Comparison of ENCODE assay signal across 7 mouse cellular contexts in the genomic region with DNA sequence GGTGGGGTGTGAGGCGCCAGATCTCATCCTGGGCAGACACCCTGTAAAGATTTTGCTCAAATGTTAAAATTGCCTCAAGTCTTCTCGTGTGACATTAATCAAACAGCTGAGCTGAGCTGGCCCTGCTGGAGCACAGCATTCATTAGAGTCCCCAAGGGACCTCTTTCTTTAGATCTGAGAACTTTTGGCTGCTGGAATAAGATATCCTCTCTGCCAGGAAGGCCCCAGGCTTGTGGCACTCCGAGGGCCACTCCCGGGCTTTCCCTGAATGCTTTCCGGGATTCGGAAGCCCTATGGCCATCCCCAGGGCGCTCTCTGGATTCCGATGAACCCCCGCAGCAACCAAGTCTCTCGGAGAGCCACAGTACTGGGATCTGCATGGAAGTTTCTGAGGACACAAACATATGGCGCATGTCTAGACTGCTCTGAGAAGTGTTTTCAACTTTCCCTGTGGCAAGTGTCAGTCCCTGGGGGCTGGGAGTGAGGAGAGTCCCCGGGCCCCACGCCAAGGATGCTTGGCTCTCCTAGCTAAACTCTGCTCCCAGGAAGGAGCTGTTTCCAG. TPM values are rescaled to one million over a fixed set of nuclear protein-coding genes. Genes with fewer than 3 reads are reported as not detected.
DNase-seq lines count a peak whose midpoint lies in the region; ATAC-seq lines count a peak whose summit lies in the region.

No protein-coding gene starts in this region.

- no peaks in the 10 kb centered on the region for H3K36me3 ChIP-seq in embryonic facial prominence, embryonic 11.5 days (replicated peaks; ENCODE audit: control insufficient read depth, insufficient read depth, low read depth, low read length)
- H3K36me3 ChIP-seq in intestine, embryonic 16.5 days (ENCODE audit: control insufficient read depth, insufficient read depth, low read length): no peaks in the 10 kb centered on the region
- H3K36me3 ChIP-seq in limb, embryonic 15.5 days: no peaks in the 10 kb centered on the region
- no peaks in the 10 kb centered on the region for H3K36me3 ChIP-seq in neural tube, embryonic 15.5 days

- H3K27ac ChIP-seq in embryonic facial prominence, embryonic 11.5 days (replicated peaks; ENCODE audit: low read depth, low read length): peak overlapping the region; percentile 16; the same call in 1 of the 2 replicates
- peak overlapping the region; percentile 76 for H3K27ac ChIP-seq in intestine, embryonic 16.5 days (ENCODE audit: low read length)
- peak overlapping the region; percentile 86 for H3K27ac ChIP-seq in limb, embryonic 15.5 days
- H3K27ac ChIP-seq in neural tube, embryonic 15.5 days (replicated peaks): peak overlapping the region; percentile 73

- H3K4me2 ChIP-seq in embryonic facial prominence, embryonic 11.5 days (ENCODE audit: low read depth, low read length): peak overlapping the region; percentile 34
- peak overlapping the region; percentile 34 for H3K4me2 ChIP-seq in intestine, embryonic 16.5 days (ENCODE audit: low read depth, low read length)
- peak overlapping the region; percentile 44 for H3K4me2 ChIP-seq in limb, embryonic 15.5 days
- peak overlapping the region; percentile 53 for H3K4me2 ChIP-seq in neural tube, embryonic 15.5 days

- 5% methylated on average over 13 of the region's 13 CpGs for WGBS in embryonic facial prominence, embryonic 11.5 days
- whole genome bisulfite sequencing in intestine, embryonic 16.5 days: 18% methylated on average over 13 of the region's 13 CpGs
- WGBS in limb, embryonic 15.5 days: 1% methylated on average over 13 of the region's 13 CpGs
- 3% methylated on average over 13 of the region's 13 CpGs for WGBS in neural tube, embryonic 15.5 days

- H3K9me3 ChIP-seq in embryonic facial prominence, embryonic 11.5 days (replicated peaks; ENCODE audit: control insufficient read depth, low read length): no peaks in the 10 kb centered on the region
- H3K9me3 ChIP-seq in intestine, embryonic 16.5 days (ENCODE audit: control insufficient read depth, low read length): 0 out of 2 replicates have a peak, but pooled peaks cover 5% of the 10 kb centered on the region
- no peaks in the 10 kb centered on the region for H3K9me3 ChIP-seq in limb, embryonic 15.5 days
- H3K9me3 ChIP-seq in neural tube, embryonic 15.5 days (replicated peaks): no peaks in the 10 kb centered on the region

- peak; percentile 73 for DNase-seq in adrenal gland, postnatal 14 days
- DNase-seq in embryonic facial prominence, embryonic 11.5 days (ENCODE audit: low spot score): peak; percentile 55
- DNase-seq in heart, adult 18-20 months: peak; percentile 81 to 83

- H3K27me3 ChIP-seq in embryonic facial prominence, embryonic 11.5 days (ENCODE audit: control insufficient read depth, insufficient read depth, low read length): no peaks in the 10 kb centered on the region
- no peaks in the 10 kb centered on the region for H3K27me3 ChIP-seq in intestine, embryonic 16.5 days (replicated peaks; ENCODE audit: control insufficient read depth, insufficient read depth, low read length)
- H3K27me3 ChIP-seq in limb, embryonic 15.5 days: no peaks in the 10 kb centered on the region
- H3K27me3 ChIP-seq in neural tube, embryonic 15.5 days (replicated peaks): no peaks in the 10 kb centered on the region

- peak; percentile 58 for ATAC-seq in embryonic facial prominence, embryonic 11.5 days (replicated peaks; ENCODE audit: insufficient number of reproducible peaks, low FRiP score, low TSS enrichment, low read depth)
- ATAC-seq in intestine, embryonic 16.5 days: peak; percentile 88
- peak; percentile 59 for ATAC-seq in limb, embryonic 15.5 days (ENCODE audit: insufficient number of reproducible peaks, low FRiP score, low TSS enrichment, low read depth)
- ATAC-seq in neural tube, embryonic 15.5 days (ENCODE audit: low FRiP score): peak; percentile 75
- ATAC-seq in granulocyte monocyte progenitor cell, adult 5-6 weeks (replicated peaks; ENCODE audit: poor library complexity, severe bottlenecking): no peak

- peak overlapping the region; percentile 1; the same call in 1 of the 2 replicates for H3K9ac ChIP-seq in embryonic facial prominence, embryonic 11.5 days (replicated peaks; ENCODE audit: low read length)
- H3K9ac ChIP-seq in intestine, embryonic 16.5 days (ENCODE audit: low read depth, low read length): peak overlapping the region; percentile 35; the same call in 1 of the 2 replicates
- no peak overlapping the region for H3K9ac ChIP-seq in limb, embryonic 15.5 days
- no peak overlapping the region for H3K9ac ChIP-seq in neural tube, embryonic 15.5 days (replicated peaks)

- peaks cover 5% of the 10 kb centered on the region; the same call in 1 of the 2 replicates for H3K4me1 ChIP-seq in embryonic facial prominence, embryonic 11.5 days (ENCODE audit: control insufficient read depth, insufficient read depth, low read length)
- H3K4me1 ChIP-seq in intestine, embryonic 16.5 days (ENCODE audit: control insufficient read depth, insufficient read depth, low read length): peaks cover 15% of the 10 kb centered on the region
- peaks cover 23% of the 10 kb centered on the region for H3K4me1 ChIP-seq in limb, embryonic 15.5 days
- H3K4me1 ChIP-seq in neural tube, embryonic 15.5 days: peaks cover 24% of the 10 kb centered on the region

- no peak overlapping the region for H3K4me3 ChIP-seq in embryonic facial prominence, embryonic 11.5 days (ENCODE audit: low read depth, low read length)
- H3K4me3 ChIP-seq in intestine, embryonic 16.5 days (ENCODE audit: low read length): peak overlapping the region; percentile 16; the same call in 1 of the 2 replicates
- H3K4me3 ChIP-seq in limb, embryonic 15.5 days: peak overlapping the region; percentile 17
- H3K4me3 ChIP-seq in neural tube, embryonic 15.5 days (replicated peaks): no peak overlapping the region

RNA-seq across cellular contexts. Expression of gene Rgs8, which starts 10.8 kb away (rescaled TPM):
- total RNA-seq in adrenal gland, postnatal 14 days (2021): 0.07 and 0.41 TPM in 2 replicates
- polyA plus RNA-seq in embryonic facial prominence, embryonic 11.5 days (2014; fragmentation: Nextera tagmentation; extraction: Ambion mirVana): 1.9 and 2.6 TPM in 2 replicates
- total RNA-seq in heart, adult 18-20 months (2021): not detected
- 0.09 and 0.22 TPM in 2 replicates for polyA plus RNA-seq in intestine, embryonic 16.5 days (2015; fragmentation: Nextera tagmentation; extraction: Ambion mirVana)
- polyA plus RNA-seq in limb, embryonic 15.5 days (2015; fragmentation: Nextera tagmentation; extraction: Ambion mirVana): 0.61 and 0.91 TPM in 2 replicates
- polyA plus RNA-seq in neural tube, embryonic 15.5 days (2015; fragmentation: Nextera tagmentation; extraction: Ambion mirVana): 11.2 and 13.4 TPM in 2 replicates
- 0.34 and 4.6 TPM in 2 replicates for total RNA-seq in granulocyte monocyte progenitor cell, adult 5-6 weeks (2014; fragmentation: Nextera tagmentation)
- total RNA-seq in granulocyte monocyte progenitor cell, adult 5-6 weeks (2017): 0.47 and 1.3 TPM in 2 replicates

Comparison
In these comparisons a context has a peak if more than half of its experiments do, and no peak if none do; other contexts are left out.
1. H3K27ac ChIP-seq: peak in every context shown above with its lines; median percentile 86 in limb, embryonic 15.5 days; 76 in intestine, embryonic 16.5 days; 73 in neural tube, embryonic 15.5 days; 16 in embryonic facial prominence, embryonic 11.5 days.
2. H3K4me3 ChIP-seq: peak in intestine, embryonic 16.5 days (single experiment) and limb, embryonic 15.5 days (single experiment); none in embryonic facial prominence, embryonic 11.5 days (single experiment) and neural tube, embryonic 15.5 days (single experiment).
3. H3K9ac ChIP-seq: peak in embryonic facial prominence, embryonic 11.5 days (single experiment) and intestine, embryonic 16.5 days (single experiment); none in limb, embryonic 15.5 days (single experiment) and neural tube, embryonic 15.5 days (single experiment).
4. Peak in every context shown above with its lines, with median percentiles within 50 percentile points of each other: DNase-seq and H3K4me2 ChIP-seq.